Mouse (Mus musculus) 3134 (cell line): ENCODE data around the gene Polr2l.

Experiments
- DNase-seq: peaks from one replicate; pipeline ENCODE4 v3.0.0-alpha.2; 2011; ENCODE audit warnings: low spot score; ENCODE audit not compliant: insufficient read length; ENCODE audit errors: extremely low read depth

Gene Polr2l

DNA sequence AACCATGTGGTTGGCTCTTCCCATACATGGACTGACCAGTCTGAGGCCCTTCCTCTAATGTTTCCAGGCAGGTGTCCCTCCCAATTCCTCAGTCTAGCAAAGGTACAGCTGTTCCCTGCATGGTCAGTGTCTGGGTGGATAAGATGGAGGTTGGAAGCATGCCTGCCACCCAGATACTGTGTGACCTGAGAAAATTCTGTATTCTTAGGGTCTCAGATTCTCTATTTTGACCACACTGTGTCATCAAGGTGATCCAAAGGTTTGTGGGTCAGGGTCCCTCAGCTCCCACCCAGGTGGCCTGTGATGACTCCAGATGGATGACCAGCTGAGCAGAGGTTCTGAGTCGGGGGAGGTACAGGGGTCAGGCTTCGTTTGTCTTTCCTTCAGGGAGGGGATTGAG lies 10.3 kb upstream of the Polr2l start:
- DNase-seq = no peak

- DNase-seq = no peak
Observed at GRCm38 (mm10) chr7:141484186-141485120, 9.5 kb upstream of the Polr2l start.

GRCm38 (mm10) chr7:141483114-141483653 lies 8.3 kb upstream of the Polr2l start:
- DNase-seq = no peak

GRCm38 (mm10) chr7:141482531-141483024 lies 7.6 kb upstream of the Polr2l start:
- DNase-seq = no peak

DNA sequence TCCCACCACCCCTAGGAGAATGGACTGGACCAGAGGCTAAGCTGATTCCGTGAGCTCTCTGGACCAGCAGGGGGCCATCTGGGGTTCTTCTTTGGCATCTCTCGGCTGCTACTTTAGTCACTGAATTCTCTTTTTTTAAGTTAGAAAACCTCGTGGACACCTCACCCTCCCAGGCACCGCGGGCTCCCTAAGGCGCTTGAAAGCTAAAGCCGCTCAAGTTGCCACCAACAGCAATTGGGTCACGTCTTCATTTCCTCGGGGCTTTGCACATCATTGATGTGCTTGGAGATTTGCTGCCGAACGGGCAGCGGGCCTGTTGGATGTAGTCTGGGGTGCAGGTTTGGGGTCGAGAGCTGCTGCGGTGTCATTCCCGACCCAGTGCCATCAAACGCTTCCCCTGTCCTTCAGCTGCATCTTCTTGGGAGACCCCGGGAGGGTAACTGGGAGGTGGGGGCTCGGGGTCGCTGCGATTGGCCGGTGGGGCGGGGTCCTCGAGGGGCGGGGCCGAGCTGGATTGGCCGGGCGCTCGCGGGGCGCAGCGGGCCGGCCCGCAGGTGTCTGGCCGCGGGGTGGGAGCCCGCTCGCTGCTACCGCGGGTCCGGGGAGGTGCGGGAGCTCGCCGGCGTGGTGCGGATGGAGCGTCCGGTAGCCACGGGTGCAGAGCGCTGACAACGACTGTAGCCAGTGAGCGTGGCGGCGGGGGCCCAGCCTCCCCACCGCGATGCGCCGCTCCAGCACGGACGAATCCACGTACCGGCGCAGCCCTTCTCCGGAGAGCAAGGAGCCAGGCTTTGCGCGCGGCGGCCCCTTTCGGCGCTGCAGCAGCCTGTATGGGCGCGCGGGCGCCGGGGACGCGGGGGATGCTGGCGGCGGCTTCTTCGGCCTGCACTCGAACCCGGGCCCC lies 6.8 kb upstream of the Polr2l start:
- no peak for DNase-seq

DNA sequence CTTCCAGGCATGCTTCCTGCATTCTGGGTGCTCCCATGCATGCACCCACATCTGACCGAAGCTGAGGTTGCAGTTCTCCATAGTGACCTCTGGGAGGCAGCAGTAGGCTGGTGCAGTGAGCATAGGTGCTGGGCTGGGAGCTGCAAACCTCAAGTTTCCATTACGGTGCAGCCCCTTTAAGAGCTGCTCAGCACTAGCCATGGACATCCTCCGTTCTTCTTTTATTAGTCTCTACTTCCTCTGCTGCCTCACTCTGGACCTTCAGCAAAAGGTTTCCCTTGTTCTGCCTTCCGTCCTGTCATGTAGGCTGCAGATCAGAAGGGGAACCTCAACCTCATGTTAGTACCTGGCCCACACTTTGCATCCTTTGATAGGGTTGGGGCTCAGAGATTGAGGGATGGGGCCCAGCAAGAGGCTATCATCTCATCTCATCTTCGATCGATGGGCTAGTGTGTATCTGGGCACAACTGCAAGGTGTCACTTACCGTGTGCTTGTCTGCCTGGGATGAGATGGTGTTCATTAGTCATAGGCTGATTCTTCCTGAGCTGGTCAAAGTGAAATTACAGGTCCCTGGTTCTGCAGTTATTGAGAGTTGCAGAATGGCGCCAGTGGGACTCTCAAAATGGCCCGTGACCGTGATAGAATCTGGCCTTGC lies 6.0 kb upstream of the Polr2l start:
- DNase-seq = no peak

GRCm38 (mm10) chr7:141478270-141478748 lies 3.4 kb upstream of the Polr2l start:
- DNase-seq = no peak

DNA sequence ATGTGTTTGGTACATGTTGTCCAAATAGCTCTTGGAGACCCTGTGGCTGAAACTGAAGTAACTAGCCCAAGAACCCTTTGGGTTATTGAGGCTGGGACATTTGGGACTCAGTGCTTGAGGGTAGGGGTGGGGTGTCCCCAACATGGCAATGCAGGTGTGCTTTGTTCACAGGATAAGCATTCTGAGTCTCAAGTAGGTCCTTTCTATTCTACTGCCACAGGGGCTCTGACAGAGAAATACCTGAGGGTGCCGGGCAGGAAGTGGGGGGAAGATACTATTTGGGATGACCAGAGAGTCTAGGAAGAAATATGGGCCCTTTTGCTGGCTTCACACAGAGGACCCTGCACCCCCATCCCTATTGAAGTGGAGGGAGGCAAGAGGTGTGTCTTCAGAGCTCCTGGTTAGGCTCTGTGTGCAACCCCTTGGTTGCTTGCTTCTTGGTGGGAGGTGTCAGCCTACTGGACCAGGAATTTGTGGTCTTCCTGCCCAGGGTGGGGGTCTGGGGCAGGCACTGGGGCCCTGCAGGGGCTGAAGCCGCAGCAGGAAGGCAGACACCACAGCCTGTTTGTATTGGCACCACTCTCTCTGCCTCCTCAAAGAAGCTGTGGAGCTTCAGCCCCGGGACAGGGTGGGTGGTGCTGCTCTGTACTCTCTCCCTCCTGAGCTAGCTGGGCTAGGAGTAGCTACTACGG lies 2.8 kb upstream of the Polr2l start:
- DNase-seq = peak; percentile 73

- no peak for DNase-seq
Observed at GRCm38 (mm10) chr7:141476981-141477370, 2.0 kb upstream of the Polr2l start.

- peak; percentile 95 for DNase-seq
Observed at GRCm38 (mm10) chr7:141476226-141476980, 1.5 kb upstream of the Polr2l start.

DNA sequence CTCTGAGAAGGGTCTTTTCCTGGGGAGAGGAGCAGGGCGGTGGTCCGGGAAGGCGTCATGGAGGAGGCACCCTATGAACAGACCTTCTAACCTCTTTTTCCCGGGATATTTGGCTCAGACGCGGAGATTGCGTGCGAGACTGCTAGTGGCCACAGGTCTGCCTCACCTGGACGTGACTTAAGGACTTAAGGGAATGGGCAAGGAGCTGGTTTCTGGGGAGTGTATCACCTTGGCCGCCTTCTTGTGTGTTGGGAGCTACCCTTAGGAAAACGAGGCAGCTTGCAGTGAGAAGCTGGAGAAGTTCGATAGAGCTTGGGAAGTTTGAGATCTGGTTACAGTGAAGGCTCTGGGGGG lies 850 bp upstream of the Polr2l start:
- no peak for DNase-seq

DNA sequence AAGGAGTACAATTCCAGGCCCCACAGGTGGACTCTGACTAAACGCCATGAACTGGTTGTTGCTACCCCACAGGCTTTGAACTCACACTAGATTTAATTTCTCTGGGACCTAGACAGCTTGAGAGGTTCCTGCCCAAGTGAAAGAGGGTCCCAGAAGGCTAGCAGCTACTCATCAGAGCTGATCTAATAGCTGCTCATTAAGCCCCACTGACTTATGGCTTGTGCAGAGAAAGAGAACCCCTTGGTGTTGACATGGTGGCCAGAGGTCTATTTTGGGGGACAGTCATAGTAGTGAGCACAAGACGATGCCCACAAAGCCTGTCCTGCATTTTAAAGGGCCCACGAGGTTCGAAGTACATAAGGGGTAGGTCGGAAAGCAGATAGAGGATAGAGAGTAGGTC lies 772 bp downstream of the Polr2l start:
- no peak for DNase-seq

DNA sequence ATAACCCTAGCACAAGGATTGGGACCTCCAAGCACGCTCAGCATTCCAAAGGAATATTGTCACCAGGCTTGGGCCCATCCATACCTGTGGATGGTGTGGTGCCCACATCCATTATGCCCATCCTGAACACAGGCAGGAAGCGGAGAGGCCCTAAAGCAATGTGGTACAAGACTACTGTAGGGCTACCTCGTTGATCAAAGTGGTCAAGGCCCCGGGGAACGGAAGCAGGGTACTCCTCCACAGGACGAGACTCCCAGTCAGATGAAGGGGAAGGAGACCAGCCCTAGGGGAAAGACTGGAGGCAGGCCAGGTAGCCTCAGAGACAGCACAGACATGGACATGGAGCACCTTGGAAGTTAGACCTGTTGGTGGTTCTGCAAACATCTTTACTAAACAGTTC lies 2.2 kb downstream of the Polr2l start:
- no peak for DNase-seq

GRCm38 (mm10) chr7:141472226-141472625 lies 2.7 kb downstream of the Polr2l start:
- no peak for DNase-seq

GRCm38 (mm10) chr7:141471236-141471635 lies 3.7 kb downstream of the Polr2l start:
- no peak for DNase-seq

DNA sequence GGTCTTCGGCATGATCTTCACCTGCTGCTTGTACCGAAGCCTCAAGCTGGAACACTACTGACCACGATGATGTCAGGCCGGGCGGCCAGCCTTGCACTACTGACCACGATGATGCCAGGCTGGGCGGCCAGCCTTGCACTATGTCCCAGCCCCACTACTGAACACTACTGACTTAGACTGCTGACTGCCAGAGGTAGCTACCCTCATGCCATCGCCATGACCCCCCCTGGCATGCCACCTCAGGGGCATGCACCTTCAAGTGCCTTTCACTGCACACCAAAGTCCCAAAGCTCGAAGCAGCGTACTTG lies 4.3 kb downstream of the Polr2l start:
- peak; percentile 51 for DNase-seq

DNA sequence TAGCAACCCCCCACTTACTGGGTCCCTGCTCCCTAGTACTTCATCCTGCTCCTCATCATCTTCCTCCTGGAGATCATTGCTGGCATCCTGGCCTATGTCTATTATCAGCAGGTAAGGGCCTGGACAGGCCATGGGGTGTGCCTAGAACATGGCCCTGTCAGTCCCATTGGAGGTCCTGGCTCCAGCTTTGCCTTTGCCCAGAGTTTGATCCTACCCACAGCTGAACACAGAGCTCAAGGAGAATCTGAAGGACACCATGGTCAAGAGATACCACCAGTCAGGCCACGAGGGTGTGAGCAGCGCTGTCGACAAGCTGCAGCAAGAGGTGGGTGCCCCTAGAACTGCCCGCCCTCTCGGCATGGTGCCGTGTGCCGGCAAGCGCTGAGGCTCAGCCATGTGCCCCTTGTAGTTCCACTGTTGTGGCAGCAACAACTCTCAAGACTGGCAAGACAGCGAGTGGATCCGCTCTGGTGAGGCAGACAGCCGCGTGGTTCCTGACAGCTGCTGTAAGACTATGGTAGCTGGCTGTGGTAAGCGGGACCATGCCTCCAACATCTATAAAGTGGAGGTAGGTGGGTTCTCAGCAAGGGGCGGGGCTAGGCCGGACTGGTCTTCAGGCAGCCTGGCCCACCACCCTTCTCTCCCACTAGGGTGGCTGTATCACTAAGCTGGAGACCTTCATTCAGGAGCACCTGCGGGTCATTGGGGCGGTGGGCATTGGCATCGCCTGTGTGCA lies 4.9 kb downstream of the Polr2l start:
- DNase-seq = no peak

GRCm38 (mm10) chr7:141469352-141469751 lies 5.6 kb downstream of the Polr2l start:
- peak; percentile 55 for DNase-seq
